Mouse (Mus musculus): ENCODE measurements around the gene Samhd1. TPM values are rescaled to one million over a fixed set of nuclear protein-coding genes. Genes with fewer than 3 reads are reported as not detected.
A peak's percentile ranks its signal among the peaks of the same experiment; 100 is the strongest.

The Samhd1 gene
- total and polyA plus RNA-seq, 2 experiments from 2014 or later = 13.0 to 22.6 TPM

DNA sequence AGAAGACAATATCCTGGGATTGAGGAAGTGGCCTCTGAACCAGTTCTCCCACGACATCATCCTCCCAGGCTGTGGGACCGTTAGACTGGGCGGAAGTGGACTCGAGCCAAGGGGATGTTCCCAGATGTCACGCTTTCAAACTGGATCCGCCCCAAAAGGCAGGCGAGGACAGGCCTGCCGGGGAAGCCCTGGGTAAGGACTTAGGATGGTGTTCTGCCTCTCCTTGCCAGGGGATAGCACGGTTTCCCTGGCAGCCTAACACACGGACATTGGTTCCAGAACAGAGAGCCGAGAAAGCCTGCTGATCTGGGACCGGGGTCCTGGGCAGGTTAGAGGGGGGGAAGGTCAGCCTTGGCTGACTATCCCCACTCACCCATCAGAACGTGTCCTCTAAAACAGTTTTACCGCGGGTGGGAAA lies 57.4 kb downstream of the Samhd1 start:
- Histone ChIP-seq H3K9ac (replicated peaks; ENCODE audit: low read depth, low read length) (peak overlapping the region; percentile 91), H3K9me3 (replicated peaks; ENCODE audit: control insufficient read depth, low read length) (no peaks in the 10 kb centered on the region), H3K4me3 (ENCODE audit: low read depth, low read length) (peak overlapping the region; percentile 67), H3K4me1 (ENCODE audit: control insufficient read depth, insufficient read depth) (peaks cover 52% of the 10 kb centered on the region), H3K27ac (ENCODE audit: low read depth) (peak overlapping the region; percentile 84), H3K36me3 (replicated peaks; ENCODE audit: control insufficient read depth, insufficient read depth, low read length) (peaks cover 6% of the 10 kb centered on the region; the same call in 1 of the 2 replicates), H3K27me3 (ENCODE audit: control insufficient read depth, insufficient read depth, low read length) (no peaks in the 10 kb centered on the region), H3K4me2 (ENCODE audit: low read depth, low read length) (peak overlapping the region; percentile 72)
- DNase-seq (ENCODE audit: low spot score) (peak; percentile 89), ATAC-seq (ENCODE audit: insufficient read depth, low read depth) (peak; percentile 53)
- under 1% methylated on average over 15 of the region's 15 CpGs for WGBS
- TF ChIP-seq EP300 (IDR thresholded peaks at IDR 0.05; ENCODE audit: low read depth) (peak; percentile 87), CTCF (IDR thresholded peaks at IDR 0.05; ENCODE audit: low read depth) (no peak)

DNA sequence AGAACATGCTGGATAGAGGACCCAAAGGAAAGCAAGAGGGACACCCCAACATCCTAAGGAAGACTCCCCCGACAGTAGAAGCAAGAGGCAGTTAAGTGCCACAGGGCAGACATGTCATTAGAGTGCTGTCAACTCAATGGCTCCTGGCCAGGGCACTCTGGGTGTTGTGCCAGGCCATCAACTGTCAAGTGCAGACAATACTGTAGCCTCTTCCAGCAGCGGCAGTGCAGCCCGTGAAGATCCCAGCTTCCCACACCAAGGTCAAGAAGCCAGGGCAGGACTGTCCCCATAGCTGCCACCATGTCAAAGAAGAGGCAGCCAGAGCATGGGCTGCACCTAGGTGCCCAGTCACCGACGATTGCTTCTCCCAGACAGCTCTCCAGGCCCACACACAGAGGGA lies 57.9 kb downstream of the Samhd1 start:
- peak overlapping the region; percentile 91 for H3K9ac ChIP-seq (replicated peaks; ENCODE audit: low read depth, low read length)
- H3K4me3 ChIP-seq (ENCODE audit: low read depth, low read length) = peak overlapping the region; percentile 67
- no peaks in the 10 kb centered on the region for H3K9me3 ChIP-seq (replicated peaks; ENCODE audit: control insufficient read depth, low read length)
- WGBS = 1% methylated on average over 5 of the region's 5 CpGs
- TF ChIP-seq EP300 (IDR thresholded peaks at IDR 0.05; ENCODE audit: low read depth) (no peak), CTCF (IDR thresholded peaks at IDR 0.05; ENCODE audit: low read depth) (no peak)
- H3K4me2 ChIP-seq (ENCODE audit: low read depth, low read length) = peak overlapping the region; percentile 72
- peaks cover 53% of the 10 kb centered on the region for H3K4me1 ChIP-seq (ENCODE audit: control insufficient read depth, insufficient read depth)
- H3K36me3 ChIP-seq (replicated peaks; ENCODE audit: control insufficient read depth, insufficient read depth, low read length) = peaks cover 6% of the 10 kb centered on the region; the same call in 1 of the 2 replicates
- H3K27ac ChIP-seq (ENCODE audit: low read depth) = peak overlapping the region; percentile 84
- ATAC-seq (ENCODE audit: insufficient read depth, low read depth) (no peak), DNase-seq (ENCODE audit: low spot score) (no peak)
- no peaks in the 10 kb centered on the region for H3K27me3 ChIP-seq (ENCODE audit: control insufficient read depth, insufficient read depth, low read length)

- H3K4me1 ChIP-seq (ENCODE audit: control insufficient read depth, insufficient read depth) = peaks cover 55% of the 10 kb centered on the region
- H3K9ac ChIP-seq (replicated peaks; ENCODE audit: low read depth, low read length) = peak overlapping the region; percentile 91; the same call in 1 of the 2 replicates
- no peak for TF ChIP-seq EP300 (IDR thresholded peaks at IDR 0.05; ENCODE audit: low read depth)
- no peaks in the 10 kb centered on the region for H3K27me3 ChIP-seq (ENCODE audit: control insufficient read depth, insufficient read depth, low read length)
- H3K27ac ChIP-seq (ENCODE audit: low read depth) = peak overlapping the region; percentile 84
- 70% methylated on average over 7 of the region's 7 CpGs for WGBS
- H3K9me3 ChIP-seq (replicated peaks; ENCODE audit: control insufficient read depth, low read length) = no peaks in the 10 kb centered on the region
- ATAC-seq (ENCODE audit: insufficient read depth, low read depth) (no peak), DNase-seq (ENCODE audit: low spot score) (no peak)
- H3K4me3 ChIP-seq (ENCODE audit: low read depth, low read length) = peak overlapping the region; percentile 67
- H3K4me2 ChIP-seq (ENCODE audit: low read depth, low read length) = peak overlapping the region; percentile 72
- peaks cover 6% of the 10 kb centered on the region; the same call in 1 of the 2 replicates for H3K36me3 ChIP-seq (replicated peaks; ENCODE audit: control insufficient read depth, insufficient read depth, low read length)
Observed at GRCm38 (mm10) chr2:157076585-157076984, 58.5 kb downstream of the Samhd1 start.

- Histone ChIP-seq H3K4me2 (ENCODE audit: low read depth, low read length) (peak overlapping the region; percentile 72), H3K27me3 (ENCODE audit: control insufficient read depth, insufficient read depth, low read length) (no peaks in the 10 kb centered on the region), H3K9ac (replicated peaks; ENCODE audit: low read depth, low read length) (0 out of 2 replicates have a peak overlapping the region, but pooled peaks have one; percentile 17), H3K27ac (ENCODE audit: low read depth) (peak overlapping the region; percentile 84), H3K36me3 (replicated peaks; ENCODE audit: control insufficient read depth, insufficient read depth, low read length) (peaks cover 6% of the 10 kb centered on the region; the same call in 1 of the 2 replicates), H3K4me1 (ENCODE audit: control insufficient read depth, insufficient read depth) (peaks cover 64% of the 10 kb centered on the region), H3K4me3 (ENCODE audit: low read depth, low read length) (0 out of 2 replicates have a peak overlapping the region, but pooled peaks have one; percentile 0), H3K9me3 (replicated peaks; ENCODE audit: control insufficient read depth, low read length) (no peaks in the 10 kb centered on the region)
- TF ChIP-seq CTCF (IDR thresholded peaks at IDR 0.05; ENCODE audit: low read depth) = no peak
- TF ChIP-seq EP300 (IDR thresholded peaks at IDR 0.05; ENCODE audit: low read depth) = no peak
- 5% methylated on average over 3 of the region's 3 CpGs for WGBS
- ATAC-seq (ENCODE audit: insufficient read depth, low read depth) (no peak), DNase-seq (ENCODE audit: low spot score) (no peak)
Observed at GRCm38 (mm10) chr2:157075685-157076084, 59.4 kb downstream of the Samhd1 start.

- DNase-seq (ENCODE audit: low spot score) (no peak), ATAC-seq (ENCODE audit: insufficient read depth, low read depth) (no peak)
- peaks cover 69% of the 10 kb centered on the region for H3K4me1 ChIP-seq (ENCODE audit: control insufficient read depth, insufficient read depth)
- H3K9me3 ChIP-seq (replicated peaks; ENCODE audit: control insufficient read depth, low read length) = no peaks in the 10 kb centered on the region
- H3K27me3 ChIP-seq (ENCODE audit: control insufficient read depth, insufficient read depth, low read length) = no peaks in the 10 kb centered on the region
- H3K27ac ChIP-seq (ENCODE audit: low read depth) = peak overlapping the region; percentile 84
- peak overlapping the region; percentile 3; the same call in 1 of the 2 replicates for H3K4me3 ChIP-seq (ENCODE audit: low read depth, low read length)
- WGBS = 61% methylated on average over 3 of the region's 3 CpGs
- TF ChIP-seq EP300 (IDR thresholded peaks at IDR 0.05; ENCODE audit: low read depth) (no peak), CTCF (IDR thresholded peaks at IDR 0.05; ENCODE audit: low read depth) (no peak)
- peak overlapping the region; percentile 72 for H3K4me2 ChIP-seq (ENCODE audit: low read depth, low read length)
- 0 out of 2 replicates have a peak overlapping the region, but pooled peaks have one; percentile 22 for H3K9ac ChIP-seq (replicated peaks; ENCODE audit: low read depth, low read length)
- H3K36me3 ChIP-seq (replicated peaks; ENCODE audit: control insufficient read depth, insufficient read depth, low read length) = peaks cover 6% of the 10 kb centered on the region; the same call in 1 of the 2 replicates
Observed at GRCm38 (mm10) chr2:157075226-157075625, 59.8 kb downstream of the Samhd1 start.

GRCm38 (mm10) chr2:157074772-157075171 lies 60.3 kb downstream of the Samhd1 start:
- TF ChIP-seq CTCF (IDR thresholded peaks at IDR 0.05; ENCODE audit: low read depth) (no peak), EP300 (IDR thresholded peaks at IDR 0.05; ENCODE audit: low read depth) (no peak)
- 61% methylated on average over 5 of the region's 5 CpGs for WGBS
- H3K4me2 ChIP-seq (ENCODE audit: low read depth, low read length) = peak overlapping the region; percentile 72
- ATAC-seq (ENCODE audit: insufficient read depth, low read depth) = no peak
- DNase-seq (ENCODE audit: low spot score) = no peak
- H3K36me3 ChIP-seq (replicated peaks; ENCODE audit: control insufficient read depth, insufficient read depth, low read length) = peaks cover 6% of the 10 kb centered on the region; the same call in 1 of the 2 replicates
- H3K9ac ChIP-seq (replicated peaks; ENCODE audit: low read depth, low read length) = 0 out of 2 replicates have a peak overlapping the region, but pooled peaks have one; percentile 22
- H3K27me3 ChIP-seq (ENCODE audit: control insufficient read depth, insufficient read depth, low read length) = no peaks in the 10 kb centered on the region
- H3K9me3 ChIP-seq (replicated peaks; ENCODE audit: control insufficient read depth, low read length) = no peaks in the 10 kb centered on the region
- peak overlapping the region; percentile 84 for H3K27ac ChIP-seq (ENCODE audit: low read depth)
- no peak overlapping the region for H3K4me3 ChIP-seq (ENCODE audit: low read depth, low read length)
- H3K4me1 ChIP-seq (ENCODE audit: control insufficient read depth, insufficient read depth) = peaks cover 73% of the 10 kb centered on the region

Data from heart, postnatal 0 days (tissue).